Mouse (Mus musculus): Measurements from ENCODE around the gene Ubap2l. TPM values are rescaled to one million over a fixed set of nuclear protein-coding genes. Genes with fewer than 3 reads are reported as not detected.

Gene Ubap2l
- 119 and 130 TPM in 2 replicates for polyA plus RNA-seq (2012; ENCODE audit: insufficient read depth, low replicate concordance)

DNA sequence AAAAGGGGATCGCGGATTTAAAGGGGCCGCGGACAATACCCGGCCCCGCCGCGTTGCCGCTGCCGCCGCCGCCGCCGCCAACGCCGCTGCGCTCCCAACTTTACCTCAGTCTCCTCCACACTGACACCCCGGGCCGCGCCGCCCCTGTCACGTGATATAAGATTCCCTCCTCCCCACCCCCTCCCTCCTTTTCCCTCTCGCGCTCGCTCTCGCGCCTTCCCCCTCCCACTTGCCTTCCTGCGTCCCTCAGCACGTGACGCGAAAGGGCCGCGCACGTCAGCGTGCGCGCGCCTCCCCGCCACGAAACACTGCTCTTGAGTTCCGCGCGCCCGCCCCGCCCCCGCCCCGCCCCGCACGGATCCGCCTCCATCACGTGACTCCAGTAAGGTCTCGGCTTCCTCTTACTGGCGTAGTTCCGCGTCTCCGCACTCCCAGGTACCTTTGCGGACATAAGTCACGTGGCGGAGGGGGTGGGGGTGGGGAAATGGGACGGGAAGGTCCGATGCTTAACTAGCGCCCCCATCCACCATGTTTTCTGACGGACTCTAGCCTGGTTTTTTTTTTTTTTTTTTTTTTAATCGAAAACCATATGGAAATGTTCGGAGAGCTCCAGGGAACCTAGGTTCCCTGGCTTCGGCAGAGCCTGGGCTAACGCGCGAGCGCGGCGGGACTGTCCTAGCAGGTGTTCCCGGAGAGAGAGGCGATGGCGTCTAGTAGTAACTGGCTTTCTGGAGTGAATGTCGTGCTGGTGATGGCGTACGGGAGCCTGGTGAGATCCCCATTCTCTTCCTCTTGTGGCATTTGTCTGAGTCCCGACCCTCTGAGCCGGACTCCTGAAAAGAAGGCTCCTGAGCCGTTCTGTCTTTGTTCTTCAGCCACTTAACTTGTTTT, at the start of gene Ubap2l:
Gene Ubap2l (minus strand): TSS at position 278 of the 891 bp plus-strand sequence.
- H3K36me3 ChIP-seq (replicated peaks; ENCODE audit: low read length) = peaks cover 45% of the 10 kb centered on the region
- H3K27me3 ChIP-seq (replicated peaks) = no peaks in the 10 kb centered on the region
- H3K4me1 ChIP-seq = peaks cover 43% of the 10 kb centered on the region
- no peak for TF ChIP-seq FLI1 (IDR thresholded peaks at IDR 0.05; ENCODE audit: low read length)
- no peak for TF ChIP-seq GATA1 (IDR thresholded peaks at IDR 0.05; ENCODE audit: borderline replicate concordance, low read length)
- no peaks in the 10 kb centered on the region for H3K9me3 ChIP-seq
- H3K4me3 ChIP-seq (replicated peaks) = peak within 1 kb of the TSS; percentile 97

DNA sequence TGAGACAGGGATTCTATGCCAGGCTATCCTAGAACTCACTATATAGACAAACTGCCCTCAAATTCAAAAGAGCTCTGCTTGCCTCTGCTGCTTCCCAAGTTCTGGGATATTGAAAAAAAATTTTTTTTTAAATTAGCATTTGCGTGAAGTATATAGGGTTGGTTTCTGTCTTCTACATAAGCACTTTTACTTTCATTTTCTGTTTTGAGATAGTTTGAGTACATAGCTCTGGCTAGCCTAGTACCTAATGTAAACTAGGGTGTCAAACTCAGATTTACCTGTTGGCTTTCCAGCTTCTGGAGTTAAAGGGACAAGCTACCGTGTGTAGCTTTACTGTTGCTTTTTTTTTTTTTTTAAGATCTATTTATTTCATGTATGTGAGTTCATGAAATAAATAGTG, 49.2 kb upstream of the Ubap2l start:
- TF ChIP-seq GATA1 (IDR thresholded peaks at IDR 0.05; ENCODE audit: borderline replicate concordance, low read length) (no peak), FLI1 (IDR thresholded peaks at IDR 0.05; ENCODE audit: low read length) (no peak)
- peaks cover 53% of the 10 kb centered on the region for H3K36me3 ChIP-seq (replicated peaks; ENCODE audit: low read length)
- no peaks in the 10 kb centered on the region for H3K27me3 ChIP-seq (replicated peaks)
- peaks cover 18% of the 10 kb centered on the region for H3K4me1 ChIP-seq
- H3K4me3 ChIP-seq (replicated peaks) = no peak overlapping the region
- H3K9me3 ChIP-seq = no peaks in the 10 kb centered on the region

DNA sequence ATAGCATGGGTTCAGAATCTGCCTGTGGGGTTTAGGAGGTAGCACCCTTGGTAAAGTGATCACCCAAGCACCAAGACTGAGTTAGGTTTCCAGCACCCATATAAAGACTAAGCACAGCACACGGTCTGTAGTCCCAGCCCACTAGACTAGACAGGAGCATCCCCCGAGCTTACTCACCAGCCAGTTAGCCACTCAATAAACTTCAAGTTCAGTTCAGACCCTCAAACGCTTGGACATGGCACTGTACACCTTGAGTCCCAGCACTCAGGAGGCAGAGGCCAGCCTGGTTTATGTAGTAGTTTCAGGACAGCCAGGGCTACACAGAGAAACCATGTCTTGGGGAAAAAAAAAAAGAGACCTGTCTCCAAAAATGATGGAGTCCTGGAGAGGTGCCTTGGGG, 48.6 kb upstream of the Ubap2l start:
- no peaks in the 10 kb centered on the region for H3K9me3 ChIP-seq
- H3K4me1 ChIP-seq = peaks cover 17% of the 10 kb centered on the region
- no peak overlapping the region for H3K4me3 ChIP-seq (replicated peaks)
- no peaks in the 10 kb centered on the region for H3K27me3 ChIP-seq (replicated peaks)
- peaks cover 59% of the 10 kb centered on the region for H3K36me3 ChIP-seq (replicated peaks; ENCODE audit: low read length)
- TF ChIP-seq FLI1 (IDR thresholded peaks at IDR 0.05; ENCODE audit: low read length) = no peak
- TF ChIP-seq GATA1 (IDR thresholded peaks at IDR 0.05; ENCODE audit: borderline replicate concordance, low read length) = no peak

DNA sequence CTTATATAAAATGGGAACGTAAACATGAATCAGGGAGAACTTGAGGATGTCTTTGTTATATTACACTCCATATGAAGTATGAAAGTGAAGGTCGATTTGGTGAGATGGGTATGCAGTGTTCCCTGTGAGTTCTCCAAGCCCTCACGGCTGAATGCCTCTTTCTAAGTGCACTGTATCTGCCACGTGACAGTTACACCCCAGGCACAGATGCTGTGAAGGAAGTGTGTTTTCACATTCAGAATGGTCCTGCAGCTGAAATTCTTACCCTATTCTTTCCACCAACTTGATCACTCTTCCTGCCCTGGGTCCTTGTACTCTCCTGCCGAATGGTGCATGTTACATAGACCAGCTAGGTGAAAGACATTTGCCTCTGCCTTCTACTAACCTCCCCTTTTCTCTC, 45.5 kb upstream of the Ubap2l start:
- Histone ChIP-seq H3K36me3 (replicated peaks; ENCODE audit: low read length) (peaks cover 82% of the 10 kb centered on the region), H3K9me3 (no peaks in the 10 kb centered on the region), H3K4me1 (peaks cover 38% of the 10 kb centered on the region)

DNA sequence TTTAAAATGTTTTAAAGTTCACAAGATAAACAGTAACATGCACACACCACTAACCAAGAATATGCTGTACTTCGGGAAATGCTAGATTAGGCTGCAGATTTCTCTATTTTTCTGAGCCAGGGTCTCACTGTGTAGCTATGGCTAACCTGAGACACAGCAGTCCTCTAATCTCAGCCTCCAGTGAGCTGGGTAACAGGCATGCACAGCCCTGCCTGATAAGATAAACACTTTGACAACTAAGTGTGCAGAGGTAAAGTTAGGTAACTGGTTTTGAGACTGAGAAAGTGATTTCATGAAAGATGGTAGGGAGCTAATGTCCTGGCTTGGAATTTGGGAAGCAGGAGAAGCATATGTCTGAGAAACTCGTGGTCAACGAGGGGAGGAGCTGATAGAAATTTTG, 42.0 kb upstream of the Ubap2l start:
- Histone ChIP-seq H3K4me3 (replicated peaks) (no peak overlapping the region), H3K36me3 (replicated peaks; ENCODE audit: low read length) (peaks cover 95% of the 10 kb centered on the region), H3K4me1 (peaks cover 47% of the 10 kb centered on the region), H3K27me3 (replicated peaks) (no peaks in the 10 kb centered on the region), H3K9me3 (no peaks in the 10 kb centered on the region)
- TF ChIP-seq GATA1 (IDR thresholded peaks at IDR 0.05; ENCODE audit: borderline replicate concordance, low read length) = no peak
- TF ChIP-seq FLI1 (IDR thresholded peaks at IDR 0.05; ENCODE audit: low read length) = no peak

More for the DNA sequence above, 45.5 kb upstream of the Ubap2l start:
- no peak overlapping the region for H3K4me3 ChIP-seq (replicated peaks)
- H3K27me3 ChIP-seq (replicated peaks) = no peaks in the 10 kb centered on the region
- TF ChIP-seq FLI1 (IDR thresholded peaks at IDR 0.05; ENCODE audit: low read length) = no peak
- no peak for TF ChIP-seq GATA1 (IDR thresholded peaks at IDR 0.05; ENCODE audit: borderline replicate concordance, low read length)

DNA sequence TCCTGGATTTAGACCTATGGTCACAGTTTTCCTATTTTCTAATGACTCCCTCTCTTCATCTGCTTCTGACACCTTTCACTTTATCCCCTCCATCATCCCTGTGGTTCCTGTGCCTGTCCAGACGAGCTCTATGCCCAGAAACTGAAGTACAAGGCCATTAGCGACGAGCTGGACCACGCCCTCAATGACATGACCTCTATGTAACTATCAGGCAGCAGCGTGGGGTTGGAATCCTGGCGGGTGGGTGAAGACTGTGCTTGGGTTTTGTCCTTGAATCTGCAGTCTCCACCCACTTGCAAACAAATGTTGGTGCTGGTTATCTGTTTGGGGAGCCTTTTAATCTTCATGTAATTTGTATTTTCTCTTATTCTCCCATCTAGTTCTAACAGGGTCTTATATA, 38.5 kb upstream of the Ubap2l start:
- Histone ChIP-seq H3K4me3 (replicated peaks) (no peak overlapping the region), H3K36me3 (replicated peaks; ENCODE audit: low read length) (peaks cover 99% of the 10 kb centered on the region), H3K4me1 (peaks cover 57% of the 10 kb centered on the region), H3K27me3 (replicated peaks) (no peaks in the 10 kb centered on the region), H3K9me3 (no peaks in the 10 kb centered on the region)
- TF ChIP-seq FLI1 (IDR thresholded peaks at IDR 0.05; ENCODE audit: low read length) (no peak), GATA1 (IDR thresholded peaks at IDR 0.05; ENCODE audit: borderline replicate concordance, low read length) (no peak)

DNA sequence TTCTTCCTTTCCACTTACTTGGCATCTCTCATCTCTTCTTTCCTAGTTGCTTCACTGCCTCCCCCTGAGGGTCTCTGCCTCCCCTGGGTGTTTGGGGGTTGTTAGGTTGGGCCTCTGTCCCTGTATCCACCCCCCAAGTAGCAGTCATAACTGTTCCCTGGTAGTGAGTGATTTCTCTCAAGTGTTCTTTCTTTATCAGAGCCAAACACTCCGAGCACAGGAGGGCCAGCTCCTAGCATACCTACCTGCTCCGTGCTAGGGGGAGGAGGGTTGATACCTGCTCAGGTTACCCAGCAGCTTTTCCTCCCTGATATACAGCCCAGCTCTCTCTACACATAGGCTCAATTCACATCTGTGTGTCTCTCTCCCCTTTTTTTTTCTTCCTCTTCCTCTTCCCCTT, 36.2 kb upstream of the Ubap2l start:
- Histone ChIP-seq H3K9me3 (no peaks in the 10 kb centered on the region), H3K36me3 (replicated peaks; ENCODE audit: low read length) (peaks cover 90% of the 10 kb centered on the region), H3K4me3 (replicated peaks) (no peak overlapping the region), H3K4me1 (peaks cover 66% of the 10 kb centered on the region), H3K27me3 (replicated peaks) (no peaks in the 10 kb centered on the region)
- TF ChIP-seq GATA1 (IDR thresholded peaks at IDR 0.05; ENCODE audit: borderline replicate concordance, low read length) (no peak), FLI1 (IDR thresholded peaks at IDR 0.05; ENCODE audit: low read length) (no peak)

DNA sequence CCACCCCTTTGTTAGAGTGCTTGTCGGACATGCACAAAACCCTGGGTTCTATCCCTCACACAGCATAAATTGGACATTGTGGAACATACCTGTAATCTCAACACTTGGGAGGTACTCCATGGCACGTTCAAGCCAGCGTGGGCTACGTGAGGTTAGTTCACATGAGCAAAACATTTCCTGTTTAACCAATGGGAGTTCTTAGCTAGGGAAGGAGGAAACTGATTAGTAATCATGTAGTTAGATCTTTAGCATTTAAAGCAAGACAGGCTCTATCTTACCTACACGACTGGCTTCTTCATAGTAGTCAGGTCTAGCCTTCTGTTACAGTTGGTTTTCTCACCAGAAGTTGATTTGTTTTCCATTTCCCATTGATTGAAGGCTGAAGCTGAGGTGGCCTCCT, 33.6 kb upstream of the Ubap2l start:
- no peaks in the 10 kb centered on the region for H3K27me3 ChIP-seq (replicated peaks)
- peaks cover 79% of the 10 kb centered on the region for H3K36me3 ChIP-seq (replicated peaks; ENCODE audit: low read length)
- peaks cover 68% of the 10 kb centered on the region for H3K4me1 ChIP-seq

DNA sequence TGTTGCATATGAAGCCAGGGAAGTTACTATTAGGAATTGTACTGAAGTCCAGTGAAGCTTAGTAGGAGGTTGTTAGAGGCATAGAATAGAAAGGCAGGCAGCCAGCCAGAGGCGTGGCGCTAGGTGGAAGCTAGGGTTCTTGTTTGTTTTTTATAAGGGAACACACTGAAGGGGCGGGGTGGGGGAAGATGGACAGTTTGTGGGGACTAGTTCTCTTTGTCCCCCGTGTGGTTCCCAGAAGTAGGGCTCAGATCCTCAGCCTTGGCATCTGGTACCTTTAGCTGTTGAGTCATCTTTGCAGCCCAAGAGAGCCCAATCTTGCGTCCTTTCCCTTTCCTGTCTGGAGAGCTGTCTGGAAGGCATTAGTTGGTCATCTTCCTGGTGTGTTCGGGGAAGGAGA, 32.9 kb upstream of the Ubap2l start:
- Histone ChIP-seq H3K36me3 (replicated peaks; ENCODE audit: low read length) (peaks cover 71% of the 10 kb centered on the region), H3K4me1 (peaks cover 68% of the 10 kb centered on the region), H3K9me3 (no peaks in the 10 kb centered on the region), H3K27me3 (replicated peaks) (no peaks in the 10 kb centered on the region), H3K4me3 (replicated peaks) (peak overlapping the region; percentile 87)
- TF ChIP-seq FLI1 (IDR thresholded peaks at IDR 0.05; ENCODE audit: low read length) (no peak), GATA1 (IDR thresholded peaks at IDR 0.05; ENCODE audit: borderline replicate concordance, low read length) (no peak)

More for the DNA sequence above, 33.6 kb upstream of the Ubap2l start:
- Histone ChIP-seq H3K4me3 (replicated peaks) (peak overlapping the region; percentile 87), H3K9me3 (no peaks in the 10 kb centered on the region)
- TF ChIP-seq FLI1 (IDR thresholded peaks at IDR 0.05; ENCODE audit: low read length) (no peak), GATA1 (IDR thresholded peaks at IDR 0.05; ENCODE audit: borderline replicate concordance, low read length) (no peak)

DNA sequence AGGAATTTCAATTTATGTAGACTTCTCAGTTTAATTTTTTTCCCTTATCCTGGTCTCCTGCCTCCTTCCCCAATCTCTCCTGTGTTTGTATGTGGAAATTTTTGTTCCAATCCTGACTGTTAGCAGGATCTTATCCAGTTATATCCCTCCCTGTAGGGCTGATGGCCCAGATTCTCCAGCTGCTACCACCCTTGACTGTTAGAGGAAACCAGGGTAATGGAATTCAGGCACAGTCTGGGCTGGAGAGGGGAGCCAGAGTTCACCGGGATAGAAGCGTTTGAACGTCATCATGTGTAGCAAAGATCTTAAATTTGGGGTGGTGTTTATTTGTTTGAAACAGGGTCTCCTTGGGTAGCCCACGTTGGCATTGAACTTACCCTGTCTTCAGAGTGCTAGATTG, 32.4 kb upstream of the Ubap2l start:
- H3K4me3 ChIP-seq (replicated peaks) = peak overlapping the region; percentile 87
- H3K9me3 ChIP-seq = no peaks in the 10 kb centered on the region
- no peak for TF ChIP-seq FLI1 (IDR thresholded peaks at IDR 0.05; ENCODE audit: low read length)
- TF ChIP-seq GATA1 (IDR thresholded peaks at IDR 0.05; ENCODE audit: borderline replicate concordance, low read length) = no peak
- no peaks in the 10 kb centered on the region for H3K27me3 ChIP-seq (replicated peaks)
- H3K4me1 ChIP-seq = peaks cover 67% of the 10 kb centered on the region
- peaks cover 66% of the 10 kb centered on the region for H3K36me3 ChIP-seq (replicated peaks; ENCODE audit: low read length)
